Mouse (Mus musculus): ENCODE data around the gene Cep131. TPM values are rescaled to one million over a fixed set of nuclear protein-coding genes. Genes with fewer than 3 reads are reported as not detected.

Cep131 gene
- polyA plus RNA-seq (2012; rRNA removed), result 43.5 and 46.7 TPM in 2 replicates

DNA sequence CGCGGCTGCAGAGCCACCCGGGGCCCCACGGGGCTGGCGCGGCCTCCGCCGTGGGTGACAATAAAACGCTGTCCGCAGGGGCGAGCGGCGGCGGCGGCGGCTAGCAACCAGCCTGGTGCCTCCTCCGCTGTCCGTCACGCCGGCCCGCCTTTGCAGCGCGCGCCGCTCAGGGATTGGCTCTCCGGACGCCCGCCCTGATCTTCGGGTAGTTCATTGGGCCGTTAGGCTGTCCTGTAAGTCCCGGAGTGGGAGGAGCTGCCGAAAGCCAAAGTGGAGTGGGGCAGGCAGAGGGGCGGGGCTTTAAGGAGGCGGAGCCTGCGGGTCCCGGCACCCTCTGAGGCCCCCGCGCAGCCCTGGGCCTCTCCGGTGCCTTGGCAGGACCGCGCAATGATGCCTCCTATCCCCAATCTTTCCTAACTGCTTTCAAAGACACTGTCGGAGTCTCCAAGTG is at the start of gene Cep131:
Gene Cep131, minus strand, starts transcription at position 126 of the 451 bp plus-strand sequence.

DNA sequence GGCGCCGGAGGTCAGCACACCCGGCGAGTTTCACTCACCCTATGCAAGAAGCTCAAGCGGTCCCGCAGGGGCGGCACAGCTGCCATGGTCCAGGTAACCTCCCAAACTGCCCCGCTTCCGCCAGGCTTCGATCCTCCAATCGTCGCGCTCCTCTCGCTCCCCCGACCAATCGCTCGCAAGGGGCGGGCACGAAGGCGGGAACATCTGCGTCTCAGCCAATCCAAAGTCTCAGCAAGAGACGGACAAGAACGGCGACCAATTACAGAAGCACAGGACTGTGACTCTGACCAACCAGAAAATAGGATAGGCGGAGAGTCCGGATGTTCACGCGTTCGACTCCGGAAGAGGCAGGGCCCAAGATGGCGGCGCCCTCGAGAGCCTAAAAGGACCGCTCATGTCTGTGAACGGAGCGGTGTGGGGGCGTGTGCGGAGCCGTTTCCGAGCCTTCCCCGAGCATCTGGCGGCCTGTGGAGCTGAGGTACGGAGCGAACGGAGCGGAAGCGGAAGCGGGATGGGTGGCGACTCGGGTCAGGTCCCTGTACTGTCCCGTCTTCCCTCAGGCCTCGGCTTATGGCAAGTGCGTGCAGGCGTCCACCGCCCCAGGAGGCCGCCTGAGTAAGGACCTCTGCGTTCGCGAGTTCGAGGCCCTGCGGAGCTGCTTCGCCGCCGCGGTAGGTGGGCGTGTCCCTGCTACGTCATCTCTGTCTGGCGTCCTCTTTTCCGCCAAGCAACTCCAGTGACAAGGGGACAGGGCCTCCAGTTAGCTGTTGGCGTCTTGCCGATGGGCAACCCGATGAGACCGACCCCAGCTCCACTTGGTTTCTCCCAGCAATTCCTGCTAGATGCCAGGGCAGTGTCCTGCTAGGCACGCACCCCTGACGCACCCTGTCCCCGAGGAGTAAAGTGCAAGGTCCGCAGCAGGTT is 12.2 kb upstream of the Cep131 start, which contains the start of the genes Tepsin and Ndufaf8:
Gene Tepsin, minus strand, starts transcription at position 144 of the 924 bp plus-strand sequence.
Gene Ndufaf8, plus strand, starts transcription at position 341 of the 924 bp plus-strand sequence.

DNA sequence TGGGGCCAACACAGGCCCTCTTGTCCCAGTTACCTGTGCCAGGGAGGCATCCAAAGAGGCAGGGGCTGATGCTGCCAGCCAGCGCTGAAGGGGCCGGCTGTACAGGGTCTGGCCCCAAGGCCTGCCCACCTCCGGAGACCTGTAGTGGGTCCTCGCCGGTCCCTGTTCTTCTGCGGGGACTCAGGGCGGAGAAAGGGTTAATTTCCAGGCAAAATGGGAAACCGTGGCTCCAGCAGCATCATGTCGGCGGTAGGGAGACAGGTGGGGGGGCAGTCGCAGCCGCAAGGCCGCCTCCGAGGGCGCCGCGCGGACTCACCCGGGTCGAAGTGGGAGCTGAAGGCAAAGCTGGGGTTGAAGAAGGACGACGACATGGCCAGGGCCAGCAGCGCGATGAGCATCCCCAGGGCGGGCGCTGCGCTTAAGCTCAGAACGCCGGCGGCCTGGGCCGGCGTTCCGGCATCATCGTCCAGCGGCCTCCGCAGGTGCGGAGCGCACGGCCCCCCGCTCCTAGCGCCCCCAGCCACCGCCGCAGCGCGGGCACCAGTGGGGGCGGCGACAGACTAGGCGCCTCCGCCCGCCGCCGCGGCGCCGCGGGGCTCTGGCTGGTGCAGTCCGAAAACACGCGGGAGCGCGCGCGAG is 40.0 kb downstream of the Cep131 start, which contains the start of gene Aatk:
Gene Aatk, minus strand, starts transcription at position 615 of the 639 bp plus-strand sequence.

Other genes starting within 250 kb of the Cep131 start
- 58.0 and 59.7 TPM in 2 replicates for gene Chmp6, start 173.4 kb downstream of the Cep131 start, polyA plus RNA-seq (2012; rRNA removed)
- 22.5 and 23.5 TPM in 2 replicates for gene Baiap2, start 144.1 kb downstream of the Cep131 start, polyA plus RNA-seq (2012; rRNA removed)
- 42.9 and 48.2 TPM in 2 replicates for gene Aatk, start 39.7 kb downstream of the Cep131 start, polyA plus RNA-seq (2012; rRNA removed)
- 47.8 and 48.0 TPM in 2 replicates for gene Tepsin, start 11.9 kb upstream of the Cep131 start, polyA plus RNA-seq (2012; rRNA removed)
- 34.6 and 38.9 TPM in 2 replicates for gene Ndufaf8, start 12.1 kb upstream of the Cep131 start, polyA plus RNA-seq (2012; rRNA removed)
- 104 TPM in 2 replicates for gene Slc38a10, start 64.5 kb upstream of the Cep131 start, polyA plus RNA-seq (2012; rRNA removed)
- gene Bahcc1, start 146.1 kb upstream of the Cep131 start, polyA plus RNA-seq (2012; rRNA removed), result 35.0 and 36.9 TPM in 2 replicates